In genomic region chr11:43412771-43413451, GRCm38 (mm10) we compare ENCODE assay signal across 7 mouse cellular contexts. TPM values are rescaled to one million over a fixed set of nuclear protein-coding genes. Genes with fewer than 3 reads are reported as not detected.
DNase-seq lines count a peak whose midpoint lies in the region; ATAC-seq lines count a peak whose summit lies in the region.

No protein-coding gene starts in this region.

- no peak overlapping the region for H3K27ac ChIP-seq in forebrain, embryonic 12.5 days
- no peak overlapping the region for H3K27ac ChIP-seq in hindbrain, embryonic 11.5 days (ENCODE audit: low read depth, low read length)

- H3K27me3 ChIP-seq in forebrain, embryonic 12.5 days: no peaks in the 10 kb centered on the region
- H3K27me3 ChIP-seq in hindbrain, embryonic 11.5 days (ENCODE audit: control insufficient read depth, insufficient read depth, low read length): no peaks in the 10 kb centered on the region

- H3K36me3 ChIP-seq in forebrain, embryonic 12.5 days (replicated peaks): no peaks in the 10 kb centered on the region
- H3K36me3 ChIP-seq in hindbrain, embryonic 11.5 days (ENCODE audit: control insufficient read depth, insufficient read depth, low read length): no peaks in the 10 kb centered on the region

- peak; percentile 54; the same call in 1 of the 2 replicates for ATAC-seq in forebrain, embryonic 12.5 days (ENCODE audit: low FRiP score)
- ATAC-seq in hindbrain, embryonic 11.5 days (ENCODE audit: low FRiP score): peak; percentile 25; the same call in 1 of the 2 replicates

- DNase-seq in Muller cell, postnatal 12 days (ENCODE audit: inconsistent ontology term): peak; percentile 43
- peak; percentile 55 for DNase-seq in c-Kit-negative CD71-positive TER-119-positive erythroid progenitor cells, embryonic 14.5 days (ENCODE audit: low read depth, low spot score)
- DNase-seq in hindbrain, embryonic 11.5 days (ENCODE audit: low spot score): peak; percentile 85
- DNase-seq in left cerebral cortex, adult 18-20 months (ENCODE audit: low spot score in 2 of 2): peak; percentile 89 to 91
- peak; percentile 80 for DNase-seq in mesoderm, embryonic 11.5 days (ENCODE audit: low read depth, low spot score)
- DNase-seq in right cerebral cortex, postnatal 14 days: peak; percentile 86

- no peaks in the 10 kb centered on the region for H3K9me3 ChIP-seq in forebrain, embryonic 12.5 days
- H3K9me3 ChIP-seq in hindbrain, embryonic 11.5 days (ENCODE audit: control insufficient read depth, low read length): no peaks in the 10 kb centered on the region

- WGBS in forebrain, embryonic 12.5 days: 23% methylated on average over 14 of the region's 14 CpGs
- 28% methylated on average over 14 of the region's 14 CpGs for WGBS in hindbrain, embryonic 11.5 days

- no peak overlapping the region for H3K4me3 ChIP-seq in forebrain, embryonic 12.5 days (replicated peaks)
- H3K4me3 ChIP-seq in hindbrain, embryonic 11.5 days (ENCODE audit: low read depth, low read length): no peak overlapping the region

- no peak overlapping the region for H3K4me2 ChIP-seq in forebrain, embryonic 12.5 days
- H3K4me2 ChIP-seq in hindbrain, embryonic 11.5 days (replicated peaks; ENCODE audit: low read depth, low read length): no peak overlapping the region

- no peak overlapping the region for H3K9ac ChIP-seq in forebrain, embryonic 12.5 days
- 0 out of 2 replicates have a peak overlapping the region, but pooled peaks have one; percentile 19 for H3K9ac ChIP-seq in hindbrain, embryonic 11.5 days (ENCODE audit: low read depth, low read length)

- H3K4me1 ChIP-seq in forebrain, embryonic 12.5 days: peaks cover 4% of the 10 kb centered on the region; the same call in 1 of the 2 replicates
- no peaks in the 10 kb centered on the region for H3K4me1 ChIP-seq in hindbrain, embryonic 11.5 days (replicated peaks; ENCODE audit: control insufficient read depth, insufficient read depth, low read length)

RNA-seq across cellular contexts. Expression of gene Pttg1, which starts 13.1 kb away (rescaled TPM):
- polyA plus RNA-seq in forebrain, embryonic 12.5 days (2016; fragmentation: Nextera tagmentation; extraction: Ambion mirVana): 55.8 and 62.5 TPM in 2 replicates
- 92.8 and 99.4 TPM in 2 replicates for polyA plus RNA-seq in hindbrain, embryonic 11.5 days (2014; fragmentation: Nextera tagmentation; extraction: Ambion mirVana)
- 10 to 100 TPM; 30.2 to 31.1 TPM for total RNA-seq in left cerebral cortex, adult 18-20 months (2021)

RNA-seq across cellular contexts. Expression of gene Slu7, which starts 20.6 kb away (rescaled TPM):
- polyA plus RNA-seq in forebrain, embryonic 12.5 days (2016; fragmentation: Nextera tagmentation; extraction: Ambion mirVana): 62.8 and 66.9 TPM in 2 replicates
- 69.7 and 73.6 TPM in 2 replicates for polyA plus RNA-seq in hindbrain, embryonic 11.5 days (2014; fragmentation: Nextera tagmentation; extraction: Ambion mirVana)
- 10 to 100 TPM; 55.5 to 57.8 TPM for total RNA-seq in left cerebral cortex, adult 18-20 months (2021)
